Mouse (Mus musculus) spleen, adult 2 months (tissue): ENCODE results near the gene Med9. TPM values are rescaled to one million over a fixed set of nuclear protein-coding genes. Genes with fewer than 3 reads are reported as not detected.

Source experiments
- DNase-seq, 2 experiments: peaks; one replicate each; pipeline versions ENCODE4 v3.0.0 to v3.0.0-alpha.2; 2012 to 2021; ENCODE audit warnings: low spot score in 2 of 2, low read depth in 1 of 2
- H3K27ac ChIP-seq: fragments of 200-500 bp; 2 replicates; pipeline ENCODE4 v1.5.1; 2012; ENCODE audit warnings: low read length, inconsistent platforms; ENCODE audit not compliant: insufficient read depth
- H3K27me3 ChIP-seq: fragments of 200-500 bp; 2 replicates; pipeline ENCODE4 v1.6.1; 2012; ENCODE audit warnings: mild to moderate bottlenecking, moderate library complexity, low read length, inconsistent platforms; ENCODE audit not compliant: control insufficient read depth, insufficient read depth
- H3K36me3 ChIP-seq: fragments of 200-500 bp; 2 replicates; pipeline ENCODE4 v1.6.1; 2012; ENCODE audit warnings: mild to moderate bottlenecking, low read length, inconsistent platforms; ENCODE audit not compliant: control insufficient read depth, insufficient read depth
- H3K4me1 ChIP-seq: fragments of 200-500 bp; 2 replicates; pipeline ENCODE4 v1.6.1; 2011; ENCODE audit warnings: inconsistent platforms; ENCODE audit not compliant: control insufficient read depth, insufficient read depth, insufficient read length
- H3K4me3 ChIP-seq: fragments of 200-500 bp; 2 replicates; pipeline ENCODE4 v1.5.1; 2011; ENCODE audit warnings: mild to moderate bottlenecking, inconsistent platforms; ENCODE audit not compliant: insufficient read depth, insufficient read length; ENCODE audit errors: extremely low read depth
- CTCF ChIP-seq: fragments of 200-500 bp; IDR thresholded peaks from 2 replicates; pipeline ENCODE4 v1.5.1; 2011; ENCODE audit warnings: mild to moderate bottlenecking, inconsistent platforms; ENCODE audit not compliant: insufficient read depth, insufficient read length, insufficient replicate concordance; ENCODE audit errors: extremely low read depth
- POLR2A ChIP-seq: fragments of 200-500 bp; IDR thresholded peaks from 2 replicates; pipeline ENCODE4 v1.6.1; 2011; ENCODE audit warnings: low read depth, low read length, inconsistent platforms
- WGBS: fragments of 180-500 bp; shearing (Covaris S2); methylation state at CpG from one replicate; pipeline ENCODE4 v1.1.7; 2018; 5-methylcytosine and 5-hydroxymethylcytosine counted together
- polyA plus RNA-seq: library from polyadenylated mRNA; depleted of rRNA; stranded (reverse); fragments of >200 nt; gene quantifications from 2 replicates; pipeline ENCODE4 v1.2.3, GENCODE M21; 2012

Gene Med9
- polyA plus RNA-seq, 1 experiment: 8.0 TPM

DNA sequence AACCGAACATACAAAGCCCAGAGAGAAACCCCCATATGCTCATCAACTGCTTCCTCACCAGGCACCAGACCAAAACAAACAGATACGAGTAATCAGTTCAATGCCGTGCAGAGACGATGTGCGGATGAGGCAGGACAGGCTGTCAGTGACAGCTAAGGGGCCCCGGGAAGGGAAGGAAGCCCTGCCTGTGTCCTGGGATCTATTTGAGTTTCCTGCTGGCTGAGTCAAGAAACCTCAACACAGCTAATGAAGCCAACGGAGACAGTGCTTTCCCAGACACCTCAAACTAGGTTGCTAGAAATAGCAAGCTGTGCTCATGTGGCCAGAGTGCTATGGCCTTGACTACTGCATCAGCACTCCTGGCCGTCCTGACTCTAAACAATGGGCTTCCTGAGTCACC, 43.4 kb downstream of the Med9 start:
- TF ChIP-seq POLR2A (no peak), CTCF (no peak)
- DNase-seq: no peak
- H3K27ac ChIP-seq: no peak overlapping the region
- H3K4me3 ChIP-seq: no peak overlapping the region
- no peaks in the 10 kb centered on the region for H3K27me3 ChIP-seq
- no peaks in the 10 kb centered on the region for H3K36me3 ChIP-seq
- H3K4me1 ChIP-seq: no peaks in the 10 kb centered on the region
- WGBS: 78% methylated on average over 8 of the region's 8 CpGs

DNA sequence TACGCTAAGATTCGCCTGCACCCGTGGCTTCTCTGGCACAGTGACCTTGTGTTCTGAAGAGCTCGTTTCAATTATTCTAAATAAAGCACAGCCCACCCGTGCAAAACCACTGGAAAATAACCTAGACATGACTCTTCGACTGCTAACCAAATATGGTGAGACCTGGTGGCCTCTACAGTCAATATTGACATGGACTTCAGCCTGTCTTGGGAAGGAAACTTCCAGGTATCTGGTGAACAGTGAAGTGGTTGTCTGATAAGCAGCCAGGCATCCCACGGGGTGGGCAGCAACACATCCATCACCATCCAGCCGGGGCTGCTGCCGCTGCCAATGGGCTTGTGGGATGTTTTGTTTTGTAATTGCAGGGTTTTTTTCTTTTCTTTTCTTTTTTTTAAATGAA, 46.3 kb downstream of the Med9 start:
- Histone ChIP-seq H3K4me1 (no peaks in the 10 kb centered on the region), H3K27ac (no peak overlapping the region), H3K36me3 (no peaks in the 10 kb centered on the region), H3K4me3 (no peak overlapping the region), H3K27me3 (no peaks in the 10 kb centered on the region)
- 75% methylated on average over 9 of the region's 9 CpGs for WGBS
- no peak for DNase-seq
- TF ChIP-seq POLR2A: no peak
- TF ChIP-seq CTCF: no peak

DNA sequence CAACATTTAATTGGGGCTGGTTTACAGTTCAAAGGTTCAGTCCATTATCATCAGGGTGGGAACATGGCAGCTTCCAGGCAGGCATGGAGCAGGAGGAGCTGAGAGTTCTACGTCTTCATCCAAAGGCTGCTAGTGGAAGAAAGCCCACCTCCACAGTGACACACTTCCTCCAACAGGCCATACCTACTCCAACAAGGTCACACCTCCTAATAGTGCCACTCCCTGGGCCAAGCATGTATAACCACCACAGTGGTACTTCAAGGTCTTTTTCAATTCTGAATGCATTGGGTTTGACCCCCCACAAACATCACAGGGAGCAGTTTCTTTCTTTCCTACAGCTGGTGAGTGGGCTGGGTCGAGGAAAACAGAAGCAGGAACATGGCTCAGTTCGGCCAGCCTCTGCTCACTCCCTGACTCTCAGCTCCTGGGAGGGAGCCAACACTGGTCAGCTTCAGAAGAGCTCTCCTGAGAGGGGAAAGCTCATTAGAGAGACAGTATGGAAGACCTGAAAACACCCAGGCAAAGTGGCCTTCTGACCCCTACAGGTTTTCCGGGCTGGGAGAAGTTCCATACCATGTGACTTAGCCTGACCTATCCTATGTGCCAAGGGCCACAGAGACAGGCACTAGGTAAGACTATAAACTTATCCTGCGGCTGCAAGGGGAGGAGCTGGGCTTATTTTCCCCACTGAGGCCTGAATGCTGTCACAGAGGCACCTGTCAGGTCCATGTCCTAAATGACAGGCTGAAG, 53.4 kb downstream of the Med9 start:
- Histone ChIP-seq H3K27ac (no peak overlapping the region), H3K36me3 (no peaks in the 10 kb centered on the region), H3K4me3 (no peak overlapping the region), H3K4me1 (no peaks in the 10 kb centered on the region), H3K27me3 (no peaks in the 10 kb centered on the region)
- TF ChIP-seq CTCF: no peak
- TF ChIP-seq POLR2A: no peak
- DNase-seq: no peak
- WGBS: 87% methylated on average over 5 of the region's 5 CpGs

DNA sequence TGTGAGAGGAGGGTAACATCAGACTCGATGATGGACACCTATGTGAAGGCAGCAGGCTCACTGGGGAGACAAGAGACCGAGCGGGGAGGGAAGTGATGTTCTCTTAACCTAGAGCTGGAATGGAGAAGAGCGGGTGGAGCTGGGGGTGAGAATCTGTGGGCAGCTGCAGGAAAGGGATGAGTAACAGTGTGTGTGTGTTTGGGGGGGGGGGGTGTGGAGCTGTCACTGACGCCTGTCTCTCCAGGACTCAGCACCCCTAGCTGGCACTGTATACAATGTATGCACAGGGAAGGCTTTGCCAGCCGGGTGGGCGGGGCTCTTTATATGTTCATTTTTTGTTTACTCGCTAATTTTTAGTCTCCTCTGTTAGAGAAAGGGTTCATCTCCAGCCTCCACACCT, 55.8 kb downstream of the Med9 start:
- Histone ChIP-seq H3K36me3 (no peaks in the 10 kb centered on the region), H3K4me1 (no peaks in the 10 kb centered on the region), H3K4me3 (no peak overlapping the region), H3K27ac (no peak overlapping the region), H3K27me3 (no peaks in the 10 kb centered on the region)
- no peak for TF ChIP-seq CTCF
- no peak for TF ChIP-seq POLR2A
- WGBS: 82% methylated on average over 8 of the region's 8 CpGs
- no peak for DNase-seq

DNA sequence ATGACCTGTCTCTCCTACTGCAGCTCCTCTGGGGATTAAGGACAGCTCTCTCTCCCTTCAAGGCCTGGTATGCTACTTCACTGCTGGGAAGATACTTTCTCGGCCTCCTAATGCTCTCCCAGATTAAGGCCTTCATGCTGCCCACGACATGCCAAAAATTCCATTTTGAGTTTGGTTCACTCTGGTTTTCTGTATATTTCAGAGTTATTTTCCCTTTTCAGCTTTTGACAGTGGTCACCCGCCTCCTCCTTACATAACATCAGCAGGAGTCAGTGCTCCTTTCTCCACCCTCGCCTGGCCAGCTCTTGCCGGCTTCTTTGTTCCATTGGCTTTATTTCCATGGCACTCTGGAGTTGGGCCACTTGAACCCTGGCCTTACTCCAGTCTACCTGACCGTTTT, 56.7 kb downstream of the Med9 start:
- Histone ChIP-seq H3K27ac (no peak overlapping the region), H3K36me3 (no peaks in the 10 kb centered on the region), H3K4me1 (no peaks in the 10 kb centered on the region), H3K4me3 (no peak overlapping the region), H3K27me3 (no peaks in the 10 kb centered on the region)
- DNase-seq: no peak
- 91% methylated on average over 6 of the region's 6 CpGs for WGBS
- no peak for TF ChIP-seq POLR2A
- no peak for TF ChIP-seq CTCF

DNA sequence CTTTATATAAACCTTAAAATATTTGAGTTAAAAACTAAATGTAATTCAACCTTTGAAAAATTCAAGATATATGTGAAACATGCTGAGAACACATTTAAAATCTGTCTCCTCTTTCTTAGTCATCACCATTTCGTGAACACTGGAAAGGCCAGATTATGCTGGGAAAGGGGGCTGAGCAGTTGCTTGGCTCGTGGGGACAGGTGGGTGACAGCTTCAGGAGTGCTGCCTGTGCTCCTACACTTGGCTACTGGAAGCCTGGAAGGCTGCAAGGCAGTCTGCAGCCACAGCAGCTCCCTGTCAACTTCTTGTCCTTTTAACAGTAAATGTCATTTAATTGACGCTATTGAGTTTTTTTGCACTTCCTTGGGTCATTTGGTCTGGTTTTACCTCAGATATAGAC, 57.9 kb downstream of the Med9 start:
- Histone ChIP-seq H3K27ac (no peak overlapping the region), H3K4me1 (no peaks in the 10 kb centered on the region), H3K4me3 (no peak overlapping the region), H3K27me3 (no peaks in the 10 kb centered on the region), H3K36me3 (no peaks in the 10 kb centered on the region)
- TF ChIP-seq CTCF (no peak), POLR2A (no peak)
- 73% methylated on average over 3 of the region's 3 CpGs for WGBS
- no peak for DNase-seq

DNA sequence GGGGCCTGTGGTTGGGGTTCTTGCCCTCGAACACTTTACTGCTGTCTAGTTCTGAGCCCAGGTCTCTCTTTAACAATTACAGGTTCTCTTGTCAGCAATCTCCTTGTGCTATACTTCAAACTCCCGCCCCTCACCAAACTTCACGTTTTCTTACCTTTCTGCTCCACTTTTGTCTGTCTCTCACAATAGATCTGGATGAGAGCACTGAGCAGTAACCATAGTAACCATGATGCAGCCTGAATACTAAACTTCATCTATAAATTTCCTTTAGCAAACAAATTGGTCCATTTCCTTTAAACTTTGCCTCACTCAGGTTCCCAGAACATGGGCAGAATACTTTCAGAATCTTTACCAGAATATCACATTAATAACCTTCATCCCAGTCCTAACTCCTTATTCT, 61.4 kb downstream of the Med9 start:
- no peak overlapping the region for H3K27ac ChIP-seq
- no peak for TF ChIP-seq CTCF
- TF ChIP-seq POLR2A: no peak
- no peaks in the 10 kb centered on the region for H3K36me3 ChIP-seq
- H3K27me3 ChIP-seq: no peaks in the 10 kb centered on the region
- no peak overlapping the region for H3K4me3 ChIP-seq
- WGBS: 83% methylated on average over 3 of the region's 3 CpGs
- no peaks in the 10 kb centered on the region for H3K4me1 ChIP-seq
- no peak for DNase-seq
